Mouse (Mus musculus): ENCODE data around the gene Lrwd1.
"Not testable (repeated sequence)": the region's sequence is repeated elsewhere in the genome, so short reads cannot be mapped to it uniquely, and the experiment has no call there.

Lrwd1 gene

GRCm38 (mm10) chr5:136135571-136136291 is at the start of gene Lrwd1, which contains the start of gene Alkbh4:
Gene Lrwd1, minus strand, starts transcription at chr5:136136074.
Gene Alkbh4, plus strand, starts transcription at chr5:136136146.
- DNase-seq: peak; percentile 97

- DNase-seq: no peak
These were observed 47.9 kb upstream of the Lrwd1 start for GRCm38 (mm10) chr5:136183766-136184165.

GRCm38 (mm10) chr5:136182830-136183229 is 47.0 kb upstream of the Lrwd1 start:
- DNase-seq: no peak

- no peak for DNase-seq
These were observed 46.2 kb upstream of the Lrwd1 start for GRCm38 (mm10) chr5:136182049-136182448.

GRCm38 (mm10) chr5:136181197-136181596 is 45.3 kb upstream of the Lrwd1 start:
- DNase-seq: no peak

GRCm38 (mm10) chr5:136179594-136179993 is 43.7 kb upstream of the Lrwd1 start:
- no peak for DNase-seq

- DNase-seq: no peak
These were observed 38.0 kb upstream of the Lrwd1 start for GRCm38 (mm10) chr5:136173606-136174463.

- no peak for DNase-seq
These were observed 37.1 kb upstream of the Lrwd1 start for GRCm38 (mm10) chr5:136172939-136173338.

GRCm38 (mm10) chr5:136171363-136172341 is 35.8 kb upstream of the Lrwd1 start:
- peak; percentile 27 for DNase-seq

GRCm38 (mm10) chr5:136170512-136171362 is 34.9 kb upstream of the Lrwd1 start, which contains the start of gene Orai2:
Gene Orai2, minus strand, starts transcription at chr5:136170713.
- peak; percentile 81 for DNase-seq

- DNase-seq: peak; percentile 24
These were observed 34.0 kb upstream of the Lrwd1 start for GRCm38 (mm10) chr5:136169626-136170511.

GRCm38 (mm10) chr5:136168071-136168470 is 32.2 kb upstream of the Lrwd1 start:
- DNase-seq: no peak

GRCm38 (mm10) chr5:136167296-136167695 is 31.4 kb upstream of the Lrwd1 start:
- no peak for DNase-seq

GRCm38 (mm10) chr5:136165246-136165645 is 29.4 kb upstream of the Lrwd1 start:
- DNase-seq: no peak

GRCm38 (mm10) chr5:136163807-136164474 is 28.1 kb upstream of the Lrwd1 start:
- DNase-seq: no peak

GRCm38 (mm10) chr5:136160084-136160483 is 24.2 kb upstream of the Lrwd1 start:
- DNase-seq: not testable (repeated sequence)

GRCm38 (mm10) chr5:136155399-136155798 is 19.5 kb upstream of the Lrwd1 start:
- no peak for DNase-seq

GRCm38 (mm10) chr5:136152365-136152764 is 16.5 kb upstream of the Lrwd1 start:
- no peak for DNase-seq

GRCm38 (mm10) chr5:136149134-136149576 is 13.3 kb upstream of the Lrwd1 start:
- DNase-seq: peak; percentile 28

GRCm38 (mm10) chr5:136147704-136148103 is 11.8 kb upstream of the Lrwd1 start:
- no peak for DNase-seq
